Mouse (Mus musculus) G1E (cell line): ENCODE results near the gene Fosl1.

Source experiments
- CTCF ChIP-seq: IDR thresholded peaks from 2 replicates; pipeline ENCODE4 v1.5.1; 2012; ENCODE audit warnings: low read depth, low read length, inconsistent platforms, mixed read lengths
- GATA1 ChIP-seq: IDR thresholded peaks from 2 replicates; pipeline ENCODE4 v1.6.1; 2012; ENCODE audit warnings: borderline replicate concordance, low read length, inconsistent platforms, mixed read lengths
- POLR2AphosphoS5 ChIP-seq: IDR thresholded peaks from 2 replicates; pipeline ENCODE4 v1.6.1; 2012; ENCODE audit warnings: low read depth, low read length, inconsistent platforms; ENCODE audit not compliant: insufficient replicate concordance

DNA sequence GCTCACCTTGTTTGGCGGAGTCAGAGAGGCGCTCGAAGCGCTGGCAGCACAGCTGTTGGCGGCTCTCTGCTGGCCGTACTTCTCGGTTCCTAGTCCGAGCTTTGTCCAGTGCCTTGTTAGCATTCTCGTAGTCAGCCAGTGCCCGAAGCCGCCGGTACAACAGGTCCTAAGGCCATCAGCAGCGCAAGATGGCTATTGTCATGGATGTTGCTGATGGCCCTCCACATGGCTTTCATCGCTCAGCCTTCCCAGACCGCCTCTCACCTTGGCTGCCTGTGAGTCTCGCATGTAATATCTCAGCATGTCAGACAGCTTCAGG lies 48.7 kb downstream of the Fosl1 start:
- TF ChIP-seq POLR2AphosphoS5 (no peak), GATA1 (no peak), CTCF (no peak)
